Mouse (Mus musculus): ENCODE data around the gene Kcnh4.

DNA sequence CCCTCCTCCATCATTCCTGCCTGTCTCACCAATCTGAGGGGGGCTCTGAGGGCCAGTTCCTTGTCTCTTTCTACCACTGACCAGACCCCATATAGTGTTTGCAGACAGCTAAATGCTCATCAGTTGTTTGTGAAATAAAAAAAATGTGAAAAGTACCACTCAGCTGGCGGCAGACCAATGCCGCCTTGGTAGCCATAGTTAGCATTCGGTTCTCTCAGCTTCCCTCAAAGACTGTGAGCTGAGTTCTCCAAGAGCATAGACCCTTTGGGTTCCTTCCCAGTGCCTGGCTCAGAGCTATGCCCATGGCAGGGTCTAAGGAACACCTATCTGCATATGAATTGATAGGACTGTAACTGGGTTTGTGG, 5.1 kb downstream of the Kcnh4 start:
- TF ChIP-seq CHD2 (IDR thresholded peaks at IDR 0.05; ENCODE audit: low read depth, low read length) (no peak), HCFC1 (IDR thresholded peaks at IDR 0.05; ENCODE audit: borderline replicate concordance, insufficient read depth, low read length) (no peak), MAFK (IDR thresholded peaks at IDR 0.05; ENCODE audit: insufficient read depth, low read depth, low read length) (no peak), ZNF384 (IDR thresholded peaks at IDR 0.05; ENCODE audit: low read depth, low read length) (no peak), ZC3H11A (IDR thresholded peaks at IDR 0.05; ENCODE audit: borderline replicate concordance, low read depth, low read length) (no peak)

All from ES-E14 (cell line).